Mouse (Mus musculus) cortical plate, adult 2 months (tissue): Measurements from ENCODE around the gene Zfand3.

Experiments
- CTCF ChIP-seq: fragments of 200-500 bp; IDR thresholded peaks from 2 replicates; pipeline ENCODE4 v1.5.1; 2011; ENCODE audit warnings: mild to moderate bottlenecking, control low read depth, low read length; ENCODE audit not compliant: insufficient read depth; ENCODE audit errors: extremely low read depth
- POLR2A ChIP-seq: fragments of 200-500 bp; IDR thresholded peaks from 2 replicates; pipeline ENCODE4 v1.6.1; 2011; ENCODE audit warnings: mild to moderate bottlenecking, low read length, control low read depth; ENCODE audit not compliant: insufficient read depth; ENCODE audit errors: extremely low read depth

- TF ChIP-seq POLR2A (no peak), CTCF (no peak)
These were observed 19.0 kb upstream of the Zfand3 start for GRCm38 (mm10) chr17:29985534-29985933.
